Comparison of ENCODE assay signal across 23 mouse cellular contexts in the genomic region with DNA sequence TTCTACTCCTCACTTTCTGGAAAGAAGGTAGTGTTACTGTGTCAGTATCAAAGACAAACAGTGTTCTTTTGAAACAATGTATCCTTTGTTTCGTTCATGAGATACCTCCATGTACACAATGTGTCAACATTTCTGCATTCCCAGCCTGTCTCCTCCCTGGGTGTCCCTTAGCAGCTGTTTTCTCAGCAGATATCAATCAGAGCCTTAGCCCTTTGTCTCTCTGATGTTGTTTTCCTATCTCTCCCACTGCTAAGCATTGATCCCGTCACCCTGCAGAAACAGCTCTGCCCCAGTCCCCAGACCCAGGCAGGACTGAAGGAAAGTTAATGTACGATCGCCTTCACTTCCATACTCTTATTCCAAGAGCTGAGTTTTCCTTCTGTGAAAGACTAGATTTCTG. TPM values are rescaled to one million over a fixed set of nuclear protein-coding genes. Genes with fewer than 3 reads are reported as not detected.
DNase-seq lines count a peak whose midpoint lies in the region; ATAC-seq lines count a peak whose summit lies in the region.
"Had no signal": no experiment of that assay in that cellular context is flagged by ENCODE, and none has a peak within 500 bp of the region (broad histone marks: within the 10 kb centered on the region; RNA-seq: fewer than 3 reads in every experiment).

No protein-coding gene starts in this region.

- H3K36me3 ChIP-seq in forebrain, embryonic 15.5 days: no peaks in the 10 kb centered on the region
- no peaks in the 10 kb centered on the region for H3K36me3 ChIP-seq in forebrain, embryonic 12.5 days (replicated peaks)
- no peaks in the 10 kb centered on the region for H3K36me3 ChIP-seq in hindbrain, embryonic 10.5 days
- no peaks in the 10 kb centered on the region for H3K36me3 ChIP-seq in hindbrain, embryonic 15.5 days
- H3K36me3 ChIP-seq: embryonic facial prominence, embryonic 15.5 days; kidney, embryonic 15.5 days; limb, embryonic 13.5 days; liver, embryonic 13.5 days had no signal

- no peak overlapping the region for H3K4me2 ChIP-seq in forebrain, embryonic 15.5 days (replicated peaks)
- H3K4me2 ChIP-seq in forebrain, embryonic 12.5 days: no peak overlapping the region
- peak overlapping the region; percentile 33; the same call in 1 of the 2 replicates for H3K4me2 ChIP-seq in hindbrain, embryonic 15.5 days
- H3K4me2 ChIP-seq: embryonic facial prominence, embryonic 15.5 days; kidney, embryonic 15.5 days; limb, embryonic 13.5 days; liver, embryonic 13.5 days; lung, embryonic 14.5 days had no signal

- no peak for ATAC-seq in forebrain, embryonic 15.5 days (replicated peaks)
- no peak for ATAC-seq in forebrain, embryonic 12.5 days (ENCODE audit: low FRiP score)
- ATAC-seq in hindbrain, embryonic 15.5 days (ENCODE audit: low FRiP score, low read depth): no peak; the same call in 1 of the 2 replicates
- ATAC-seq: intestine, postnatal 0 days had no signal

- H3K9me3 ChIP-seq in forebrain, embryonic 15.5 days: no peaks in the 10 kb centered on the region
- no peaks in the 10 kb centered on the region for H3K9me3 ChIP-seq in forebrain, embryonic 12.5 days
- H3K9me3 ChIP-seq in hindbrain, embryonic 10.5 days: no peaks in the 10 kb centered on the region
- H3K9me3 ChIP-seq in hindbrain, embryonic 15.5 days: no peaks in the 10 kb centered on the region
- H3K9me3 ChIP-seq: embryonic facial prominence, embryonic 15.5 days; kidney, embryonic 15.5 days; limb, embryonic 13.5 days; liver, embryonic 13.5 days had no signal

- intact Hi-C loops in left cerebral cortex, postnatal 36 days (cut with DNase I): loop anchor here (10.0 kb wide), 1 partner anchor 105 kb away; no protein-coding TSS in a partner anchor

- WGBS in forebrain, embryonic 15.5 days: 32% methylated on average over 4 of the region's 4 CpGs
- WGBS in forebrain, embryonic 12.5 days: 42% methylated on average over 4 of the region's 4 CpGs
- WGBS in hindbrain, embryonic 10.5 days: 27% methylated on average over 4 of the region's 4 CpGs
- 22% methylated on average over 4 of the region's 4 CpGs for WGBS in hindbrain, embryonic 15.5 days

- no peaks in the 10 kb centered on the region for H3K27me3 ChIP-seq in forebrain, embryonic 15.5 days
- H3K27me3 ChIP-seq in forebrain, embryonic 12.5 days: no peaks in the 10 kb centered on the region
- H3K27me3 ChIP-seq in hindbrain, embryonic 10.5 days (ENCODE audit: insufficient read depth, poor library complexity, severe bottlenecking): no peaks in the 10 kb centered on the region
- no peaks in the 10 kb centered on the region for H3K27me3 ChIP-seq in hindbrain, embryonic 15.5 days
- H3K27me3 ChIP-seq: embryonic facial prominence, embryonic 15.5 days; kidney, embryonic 15.5 days; limb, embryonic 13.5 days; liver, embryonic 13.5 days had no signal

- H3K27ac ChIP-seq in forebrain, embryonic 15.5 days (replicated peaks): peak overlapping the region; percentile 23; the same call in 1 of the 2 replicates
- H3K27ac ChIP-seq in forebrain, embryonic 12.5 days: no peak overlapping the region
- peak overlapping the region; percentile 40; the same call in 1 of the 2 replicates for H3K27ac ChIP-seq in hindbrain, embryonic 10.5 days
- peak overlapping the region; percentile 57; the same call in 1 of the 2 replicates for H3K27ac ChIP-seq in hindbrain, embryonic 15.5 days (replicated peaks)
- H3K27ac ChIP-seq: embryonic facial prominence, embryonic 15.5 days; kidney, embryonic 15.5 days; limb, embryonic 13.5 days; liver, embryonic 13.5 days; macrophage had no signal

- DNase-seq in hindbrain, embryonic 10.5 days (ENCODE audit: low spot score): no peak
- DNase-seq in testis, postnatal 10 days (ENCODE audit: low spot score): peak; percentile 40
- DNase-seq in left cerebral cortex, postnatal 36 days (ENCODE audit: low spot score in 2 of 2): no peak
- DNase-seq in urinary bladder, postnatal 4 days (ENCODE audit: low spot score in 2 of 2): no peak
- DNase-seq: B cell, adult 2 months; cerebellum, adult 9-11 months; gastrocnemius, postnatal 25 days; kidney, postnatal 4 days; layer of hippocampus, adult 9-11 months; liver, embryonic 13.5 days; lung, embryonic 14.5 days; spleen, adult 18-20 months; thymus, adult 18-20 months; thymus, postnatal 4 days had no signal

- peaks cover 21% of the 10 kb centered on the region for H3K4me1 ChIP-seq in forebrain, embryonic 15.5 days
- H3K4me1 ChIP-seq in forebrain, embryonic 12.5 days: peaks cover 14% of the 10 kb centered on the region
- peaks cover 19% of the 10 kb centered on the region for H3K4me1 ChIP-seq in hindbrain, embryonic 10.5 days (replicated peaks)
- peaks cover 17% of the 10 kb centered on the region for H3K4me1 ChIP-seq in hindbrain, embryonic 15.5 days (replicated peaks)
- H3K4me1 ChIP-seq: kidney, embryonic 15.5 days; limb, embryonic 13.5 days; liver, embryonic 13.5 days had no signal

- H3K9ac ChIP-seq in forebrain, embryonic 15.5 days (replicated peaks): no peak overlapping the region
- H3K9ac ChIP-seq in forebrain, embryonic 12.5 days: no peak overlapping the region
- no peak overlapping the region for H3K9ac ChIP-seq in hindbrain, embryonic 15.5 days
- H3K9ac ChIP-seq: embryonic facial prominence, embryonic 15.5 days; kidney, embryonic 15.5 days; limb, embryonic 13.5 days; liver, embryonic 13.5 days; lung, embryonic 14.5 days had no signal

- H3K4me3 ChIP-seq in forebrain, embryonic 15.5 days: no peak overlapping the region
- no peak overlapping the region for H3K4me3 ChIP-seq in forebrain, embryonic 12.5 days (replicated peaks)
- no peak overlapping the region for H3K4me3 ChIP-seq in hindbrain, embryonic 10.5 days
- H3K4me3 ChIP-seq in hindbrain, embryonic 15.5 days: no peak overlapping the region
- H3K4me3 ChIP-seq: embryonic facial prominence, embryonic 15.5 days; kidney, embryonic 15.5 days; limb, embryonic 13.5 days; liver, embryonic 13.5 days had no signal

RNA-seq across cellular contexts. Expression of a gene that starts 9.7 kb away (rescaled TPM):
- polyA plus RNA-seq in forebrain, embryonic 15.5 days (2015; fragmentation: Nextera tagmentation; extraction: Ambion mirVana): 117 and 127 TPM in 2 replicates
- 72.4 and 79.5 TPM in 2 replicates for polyA plus RNA-seq in forebrain, embryonic 12.5 days (2016; fragmentation: Nextera tagmentation; extraction: Ambion mirVana)
- 25.7 and 42.5 TPM in 2 replicates for polyA plus RNA-seq in hindbrain, embryonic 10.5 days (2016; fragmentation: Nextera tagmentation; extraction: Ambion mirVana)
- polyA plus RNA-seq in hindbrain, embryonic 15.5 days (2015; fragmentation: Nextera tagmentation; extraction: Ambion mirVana): 121 and 125 TPM in 2 replicates
- total RNA-seq in left cerebral cortex, postnatal 36 days (2021): 100 to 1,000 TPM; 115 to 122 TPM
- total RNA-seq: gastrocnemius, postnatal 25 days; hematopoietic stem cell, adult 5-6 weeks had no signal
- polyA plus RNA-seq: macrophage had no signal
